Mouse (Mus musculus): ENCODE measurements around the gene Clmn.
A peak's percentile ranks its signal among the peaks of the same experiment; 100 is the strongest.
"Not testable (repeated sequence)": the region's sequence is repeated elsewhere in the genome, so short reads cannot be mapped to it uniquely, and the experiment has no call there.

Clmn gene

GRCm38 (mm10) chr12:104753686-104754085, 111.2 kb downstream of the Clmn start:
- ATAC-seq (ENCODE audit: low TSS enrichment) = no peak

GRCm38 (mm10) chr12:104751814-104752765, 112.8 kb downstream of the Clmn start, which contains the start of gene Dicer1:
Gene Dicer1, minus strand, starts transcription at chr12:104751952.
- ATAC-seq (ENCODE audit: low TSS enrichment) = peak; percentile 91

- peak; percentile 2; the same call in 1 of the 2 replicates for ATAC-seq (ENCODE audit: low TSS enrichment)
Measured at GRCm38 (mm10) chr12:104751331-104751813, 113.5 kb downstream of the Clmn start.

DNA sequence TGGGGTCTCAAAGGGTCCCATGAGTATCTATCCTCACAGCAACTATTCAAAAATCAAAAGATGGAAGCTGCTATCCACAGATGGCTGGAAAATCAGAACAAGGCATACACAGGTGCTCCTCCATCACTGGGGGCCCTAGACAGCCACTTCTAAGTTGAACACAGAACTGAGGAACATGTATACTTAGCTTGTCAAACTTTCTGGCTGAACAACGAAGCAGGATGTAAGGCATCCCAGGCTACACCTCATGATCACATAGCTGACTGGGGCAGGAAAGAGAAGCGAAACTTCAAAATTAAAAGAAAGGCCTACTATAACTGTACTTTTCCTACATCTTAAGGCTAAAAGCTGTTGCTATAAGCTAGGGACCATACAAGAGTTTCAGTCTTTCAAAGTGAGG, 115.9 kb downstream of the Clmn start:
- no peak for ATAC-seq (ENCODE audit: low TSS enrichment)

DNA sequence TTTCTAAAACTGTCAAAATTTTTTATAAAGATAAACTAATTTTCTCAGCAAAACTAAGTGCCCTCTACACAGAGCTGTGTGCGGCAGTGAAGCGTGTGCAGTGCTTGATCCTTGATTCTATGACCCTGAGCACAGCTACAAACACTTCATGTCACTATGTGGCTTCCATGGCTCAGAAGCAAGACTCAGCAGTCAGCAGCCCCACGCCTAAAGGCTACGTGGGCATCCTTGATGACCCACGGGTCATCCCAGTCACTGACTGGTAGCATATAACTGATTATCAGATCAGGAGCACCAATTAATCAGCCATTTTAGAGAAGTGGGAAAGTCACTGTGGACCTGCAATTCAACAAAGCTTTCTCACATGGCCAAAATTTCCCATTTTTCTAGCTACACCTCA, 117.6 kb downstream of the Clmn start:
- no peak for ATAC-seq (ENCODE audit: low TSS enrichment)

DNA sequence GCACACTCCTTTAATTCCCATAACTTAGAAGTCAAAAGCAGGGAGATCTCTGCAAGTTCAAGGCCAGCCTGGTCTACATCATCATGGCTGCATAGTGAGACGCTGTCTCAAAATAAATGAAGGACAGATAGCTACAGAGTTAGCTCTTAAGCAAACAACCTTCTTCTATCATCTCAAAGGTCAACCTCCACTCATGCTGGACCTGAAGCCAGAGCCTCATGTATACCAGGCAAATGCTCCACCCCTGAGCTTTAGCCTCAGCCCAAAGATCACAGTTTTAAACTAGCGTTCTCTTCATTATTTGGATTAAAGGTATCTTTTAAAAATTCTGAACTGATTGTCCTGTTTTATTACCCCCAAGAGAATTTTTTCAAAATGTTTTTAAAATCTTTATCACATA, 118.3 kb downstream of the Clmn start:
- ATAC-seq (ENCODE audit: low TSS enrichment) = no peak

GRCm38 (mm10) chr12:104743687-104744086, 121.2 kb downstream of the Clmn start:
- no peak for ATAC-seq (ENCODE audit: low TSS enrichment)

GRCm38 (mm10) chr12:104742247-104742646, 122.6 kb downstream of the Clmn start:
- no peak for ATAC-seq (ENCODE audit: low TSS enrichment)

GRCm38 (mm10) chr12:104740841-104741787, 123.8 kb downstream of the Clmn start:
- ATAC-seq (ENCODE audit: low TSS enrichment) = no peak

DNA sequence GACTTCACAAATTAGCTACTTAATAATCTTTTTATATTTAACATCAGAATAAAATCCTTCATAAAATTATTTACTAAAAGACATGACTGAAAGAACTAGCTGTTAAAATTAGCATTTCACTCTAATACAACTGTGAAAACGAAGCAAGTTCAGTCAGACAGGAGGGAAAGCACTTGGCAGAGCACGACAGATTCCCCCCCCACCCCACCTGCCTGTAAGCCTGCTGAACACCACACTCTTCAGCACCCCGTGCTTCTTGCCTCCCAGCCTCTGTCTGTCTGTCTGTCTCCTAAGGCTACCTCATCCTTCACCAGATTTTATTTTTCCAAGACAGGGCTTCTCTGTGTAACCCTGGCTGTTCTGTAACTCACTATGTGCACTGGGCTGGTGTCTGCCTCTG, 125.9 kb downstream of the Clmn start:
- ATAC-seq (ENCODE audit: low TSS enrichment) = no peak

- ATAC-seq (ENCODE audit: low TSS enrichment) = no peak
Measured at GRCm38 (mm10) chr12:104738446-104738845, 126.4 kb downstream of the Clmn start.

- peak; percentile 82; the same call in 1 of the 2 replicates for ATAC-seq (ENCODE audit: low TSS enrichment)
Measured at GRCm38 (mm10) chr12:104737666-104738065, 127.2 kb downstream of the Clmn start.

DNA sequence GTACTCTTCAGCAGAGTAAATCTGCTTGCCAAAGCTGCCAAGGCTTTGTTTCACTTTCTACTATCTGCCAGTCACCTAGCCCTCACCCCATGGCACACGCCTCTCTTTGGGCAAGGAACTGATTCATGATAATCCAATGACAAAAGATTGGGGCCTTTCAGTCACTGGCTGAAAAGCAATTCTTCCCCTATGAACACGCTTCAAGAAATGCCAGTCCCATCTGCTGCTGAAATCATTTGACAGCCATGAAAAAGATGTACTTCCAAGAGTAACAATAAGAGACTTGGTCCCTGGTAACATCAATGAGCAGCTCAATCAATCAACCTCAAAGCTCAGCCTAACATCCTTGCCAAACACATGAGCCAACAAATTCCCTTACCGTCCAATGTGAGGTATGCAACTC, 128.9 kb downstream of the Clmn start:
- ATAC-seq (ENCODE audit: low TSS enrichment) = no peak

GRCm38 (mm10) chr12:104733165-104733564, 131.7 kb downstream of the Clmn start:
- ATAC-seq (ENCODE audit: low TSS enrichment) = no peak

DNA sequence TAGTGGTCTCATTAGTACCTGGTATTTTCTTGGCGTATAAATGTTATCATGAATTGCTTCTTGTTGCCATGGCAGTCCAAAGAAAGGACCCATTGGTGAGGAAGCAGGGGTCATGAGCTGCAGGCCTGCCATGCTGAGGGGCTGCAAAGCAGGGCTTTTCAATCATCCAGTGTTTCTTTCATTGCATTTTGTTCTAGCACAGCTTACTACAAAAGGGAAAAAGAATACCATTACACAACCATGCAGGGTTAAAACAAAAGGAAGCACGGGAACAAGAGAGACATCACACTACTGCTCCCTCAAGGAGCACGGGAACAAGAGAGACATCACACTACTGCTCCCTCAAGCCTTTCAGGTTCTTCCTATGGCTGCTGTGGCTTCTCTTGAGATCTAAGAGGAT, 133.1 kb downstream of the Clmn start:
- ATAC-seq (ENCODE audit: low TSS enrichment) = no peak

DNA sequence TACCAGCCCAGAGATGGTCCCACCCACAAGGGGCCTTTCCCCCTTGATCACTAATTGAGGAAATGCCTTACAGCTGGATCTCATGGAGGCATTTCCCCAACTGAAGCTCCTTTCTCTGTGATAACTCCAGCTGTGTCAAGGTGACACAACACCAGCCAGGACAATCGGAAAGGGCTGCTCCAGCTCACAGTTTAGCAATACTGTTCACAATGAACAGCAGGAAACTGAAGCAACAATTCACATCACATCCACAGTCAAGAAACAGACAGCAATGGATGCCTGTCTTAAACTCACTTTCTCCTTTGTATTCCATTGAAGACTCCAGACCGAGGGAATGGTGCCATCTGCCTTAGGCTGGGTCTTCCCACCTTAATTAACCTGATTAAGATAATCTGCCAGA, 138.4 kb downstream of the Clmn start:
- ATAC-seq (ENCODE audit: low TSS enrichment) = not testable (repeated sequence)

GRCm38 (mm10) chr12:104722056-104722455, 142.8 kb downstream of the Clmn start:
- no peak for ATAC-seq (ENCODE audit: low TSS enrichment)

DNA sequence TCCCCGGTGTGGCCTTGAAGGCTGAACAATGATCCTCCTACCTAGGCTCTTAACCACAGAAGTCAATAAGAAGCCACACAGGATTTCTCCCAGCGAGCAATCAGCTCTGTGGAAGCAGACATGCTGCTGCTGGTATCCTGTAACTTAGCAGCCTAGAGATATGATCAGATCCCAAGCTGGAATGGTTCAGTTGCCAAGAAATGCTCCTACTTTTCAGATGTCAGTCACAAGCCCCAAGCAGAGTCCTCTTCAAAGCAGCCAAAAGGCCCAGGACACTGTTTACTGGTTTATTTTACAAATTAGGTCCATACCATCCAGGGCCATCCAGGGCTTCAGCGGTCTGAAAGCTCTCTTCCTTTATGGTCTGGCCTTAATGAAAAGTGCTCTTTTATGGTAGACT, 143.9 kb downstream of the Clmn start:
- no peak for ATAC-seq (ENCODE audit: low TSS enrichment)

- ATAC-seq (ENCODE audit: low TSS enrichment) = no peak
Measured at GRCm38 (mm10) chr12:104718956-104719355, 145.9 kb downstream of the Clmn start.

DNA sequence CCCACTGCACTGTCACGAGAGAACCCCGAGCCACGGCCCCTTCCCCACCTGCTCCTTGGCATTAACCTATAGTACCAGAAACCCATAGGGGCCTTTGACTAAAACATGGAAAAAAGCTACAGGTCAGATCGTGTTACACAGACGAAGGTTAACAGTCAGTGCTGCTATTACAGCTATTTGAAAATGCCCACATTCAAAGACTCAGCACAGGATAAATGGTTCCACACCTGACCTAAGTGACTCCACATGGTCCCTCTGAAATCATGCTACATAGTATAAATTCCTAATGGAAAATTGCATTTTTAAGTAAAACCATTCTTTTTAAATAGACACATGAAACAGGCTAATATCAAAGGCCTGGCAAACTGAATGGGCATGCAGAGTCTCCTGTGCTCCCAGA, 148.5 kb downstream of the Clmn start:
- ATAC-seq (ENCODE audit: low TSS enrichment) = no peak

DNA sequence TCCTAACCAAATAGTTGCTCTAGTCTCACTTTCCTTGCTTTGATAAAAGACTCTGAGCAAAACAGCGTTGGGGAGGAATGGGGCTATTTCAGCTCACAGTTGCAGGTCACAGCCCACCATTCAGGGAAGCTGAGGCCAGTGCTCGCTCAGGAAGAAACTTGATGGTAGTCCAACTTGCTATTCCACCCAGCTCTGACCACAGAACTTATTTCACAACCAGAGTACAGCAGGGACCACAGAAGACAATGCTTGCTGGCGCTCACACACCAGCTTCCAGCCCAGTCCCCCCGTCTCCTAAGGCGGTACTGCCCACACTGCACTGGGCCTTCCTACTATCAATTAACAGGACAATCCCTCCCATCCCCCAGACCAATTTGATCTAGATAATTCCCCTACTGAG, 149.4 kb downstream of the Clmn start:
- ATAC-seq (ENCODE audit: low TSS enrichment) = no peak

Data from frontal cortex, adult (tissue).